Mouse (Mus musculus) layer of hippocampus, adult 2 months (tissue): ENCODE results near the gene Atxn1. TPM values are rescaled to one million over a fixed set of nuclear protein-coding genes. Genes with fewer than 3 reads are reported as not detected.

Experiments used
- DNase-seq, 2 experiments: peaks; one replicate each; pipeline ENCODE4 v3.0.0; 2022; ENCODE audit warnings: low spot score in 2 of 2
- H3K27ac ChIP-seq: fragments of 200-600 bp; 2 replicates; pipeline ENCODE4 v1.8.1; 2022
- H3K4me3 ChIP-seq: fragments of 200-600 bp; 2 replicates; pipeline ENCODE4 v1.8.1; 2022; ENCODE audit warnings: mild to moderate bottlenecking
- CTCF ChIP-seq: fragments of 200-600 bp; conservative IDR thresholded peaks from 2 replicates; pipeline ENCODE4 v1.8.1; 2022; ENCODE audit warnings: antibody characterized with exemption, mild to moderate bottlenecking, moderate library complexity
- total RNA-seq, 2 experiments: library from RNA; stranded (reverse); gene quantifications; 2 replicates each; pipeline ENCODE4 v1.2.3; 2021

Atxn1 gene
- total RNA-seq, 2 experiments from 2014 or later: 128 to 131 TPM

DNA sequence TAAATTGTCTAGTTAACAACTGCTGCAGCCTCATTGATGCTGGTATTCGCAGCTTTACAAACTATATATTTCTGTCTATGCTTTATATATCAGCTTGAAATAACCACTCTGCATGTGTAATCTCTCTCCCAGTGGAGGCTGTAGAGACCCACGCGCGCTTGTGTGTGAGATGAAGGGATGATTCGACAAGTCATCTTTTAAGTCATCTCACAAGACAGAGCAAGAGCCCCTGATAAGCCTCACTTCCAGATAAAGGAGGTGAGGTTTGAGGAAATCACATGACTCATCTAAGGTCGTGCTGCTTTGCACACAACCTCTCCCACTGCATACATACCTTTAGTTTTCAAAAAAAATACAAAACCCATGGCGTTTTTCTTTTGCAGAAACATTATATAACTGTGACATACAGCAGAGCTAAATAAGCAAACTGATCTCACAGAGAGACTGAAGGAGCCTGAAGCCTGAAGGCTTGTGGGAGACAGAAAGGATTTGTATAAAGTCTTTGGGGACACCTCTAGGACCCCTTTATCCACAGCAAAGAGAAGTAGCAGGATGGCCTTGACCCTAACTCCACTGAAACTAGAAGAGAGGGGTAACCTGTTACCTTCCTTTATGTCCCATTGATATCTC lies 219.9 kb downstream of the Atxn1 start:
- H3K27ac ChIP-seq: no peak overlapping the region
- TF ChIP-seq CTCF: no peak
- no peak for DNase-seq
- no peak overlapping the region for H3K4me3 ChIP-seq

DNA sequence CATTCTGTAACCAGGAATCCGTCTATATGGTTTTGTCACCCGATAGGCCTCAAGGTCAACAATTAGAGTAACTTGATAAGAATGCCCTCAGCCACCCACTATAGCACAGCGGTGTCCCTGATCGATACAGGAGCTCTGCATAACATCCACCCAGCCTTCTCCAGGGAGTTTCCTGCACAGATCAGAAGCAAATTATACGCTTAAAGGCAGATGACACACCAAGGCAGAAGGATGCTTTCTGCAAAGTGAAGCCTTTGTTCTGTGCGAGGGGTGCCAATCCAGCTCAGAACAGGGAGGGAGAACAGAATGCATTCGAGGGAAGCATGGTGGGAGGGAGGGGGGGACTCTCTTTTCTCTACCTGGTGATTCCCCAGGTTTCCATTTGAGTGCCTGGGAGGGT lies 221.0 kb downstream of the Atxn1 start:
- no peak overlapping the region for H3K27ac ChIP-seq
- H3K4me3 ChIP-seq: no peak overlapping the region
- DNase-seq: no peak
- no peak for TF ChIP-seq CTCF

DNA sequence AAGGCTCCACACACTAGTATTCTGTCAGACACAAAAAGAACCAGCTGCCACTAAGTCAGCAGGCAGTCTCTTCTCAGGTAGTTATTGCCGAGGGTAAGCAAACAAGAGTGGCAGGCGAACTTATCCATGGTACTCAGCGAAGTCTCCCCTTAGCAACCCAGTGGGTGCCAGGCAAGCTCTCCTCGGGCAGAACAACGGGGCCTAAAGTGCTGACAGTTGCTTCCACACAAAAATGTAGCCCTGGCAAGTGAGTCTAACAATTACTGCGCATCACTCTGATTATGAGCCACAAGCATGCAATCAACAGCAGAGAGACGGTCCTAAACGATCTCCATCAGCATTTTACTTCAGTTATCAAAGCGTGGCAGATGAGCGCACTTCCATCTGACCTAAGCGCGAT lies 224.4 kb downstream of the Atxn1 start:
- no peak overlapping the region for H3K4me3 ChIP-seq
- no peak for TF ChIP-seq CTCF
- H3K27ac ChIP-seq: no peak overlapping the region; the same call in 1 of the 2 replicates
- DNase-seq: no peak

DNA sequence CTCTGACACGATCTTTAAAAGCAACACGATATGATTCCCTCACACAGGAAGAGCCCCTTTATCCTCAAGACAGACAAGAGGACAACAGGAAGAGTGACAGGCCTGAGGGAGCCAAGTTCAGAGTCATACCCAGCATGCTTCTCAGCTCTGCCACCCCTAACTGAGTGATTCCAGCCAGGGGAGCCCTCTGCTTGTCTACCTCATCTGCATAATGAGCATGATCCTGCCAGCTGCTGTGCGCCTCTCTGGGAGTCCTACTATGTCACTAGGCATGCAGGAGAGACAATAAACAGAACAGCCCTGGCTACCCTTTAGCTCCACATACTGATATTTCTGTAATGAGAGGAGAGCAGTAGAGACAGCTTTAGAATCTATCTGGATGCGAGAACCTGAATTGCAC lies 228.6 kb downstream of the Atxn1 start:
- TF ChIP-seq CTCF: no peak
- DNase-seq: no peak
- H3K4me3 ChIP-seq: no peak overlapping the region
- H3K27ac ChIP-seq: no peak overlapping the region

DNA sequence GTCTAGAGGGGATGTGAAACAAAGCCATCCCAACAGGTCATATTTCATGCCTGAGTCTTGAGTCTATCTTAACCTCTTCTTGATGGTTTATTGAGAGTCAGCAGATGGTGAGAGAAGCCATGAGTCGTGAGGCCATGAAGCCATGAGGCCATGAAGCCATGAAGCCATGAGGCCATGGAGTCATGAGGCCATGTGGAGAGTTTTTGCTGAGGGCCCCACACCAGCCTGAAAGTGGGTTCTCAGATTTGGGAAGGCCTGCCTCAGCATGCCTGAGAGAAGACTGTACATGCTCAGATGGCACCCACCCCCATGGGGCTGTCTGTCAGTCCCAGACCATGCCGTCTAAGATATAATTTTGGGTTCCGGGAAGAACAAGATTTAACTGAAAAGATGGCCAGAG lies 229.0 kb downstream of the Atxn1 start:
- no peak for DNase-seq
- Histone ChIP-seq H3K4me3 (no peak overlapping the region), H3K27ac (no peak overlapping the region)
- TF ChIP-seq CTCF: no peak

DNA sequence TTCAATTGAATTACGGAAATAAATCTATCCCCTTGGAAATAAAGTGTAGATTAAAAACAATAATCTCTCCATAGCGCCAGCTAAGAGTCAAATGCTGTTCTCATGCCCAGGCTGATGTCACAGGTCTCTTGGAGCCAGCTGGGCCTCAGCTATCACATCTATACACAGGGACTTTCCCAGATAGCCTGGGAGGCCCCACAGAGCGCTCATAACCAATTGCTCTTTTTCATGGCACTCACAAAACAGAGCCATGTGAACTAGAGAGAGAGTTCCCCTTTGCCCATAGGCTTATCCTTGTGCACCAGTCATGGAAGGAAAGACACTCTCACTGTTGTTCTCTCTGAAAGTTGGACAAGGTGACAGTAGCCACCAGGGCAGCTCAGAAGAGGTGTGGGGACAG lies 230.3 kb downstream of the Atxn1 start:
- Histone ChIP-seq H3K27ac (no peak overlapping the region), H3K4me3 (no peak overlapping the region)
- TF ChIP-seq CTCF: no peak
- no peak for DNase-seq

DNA sequence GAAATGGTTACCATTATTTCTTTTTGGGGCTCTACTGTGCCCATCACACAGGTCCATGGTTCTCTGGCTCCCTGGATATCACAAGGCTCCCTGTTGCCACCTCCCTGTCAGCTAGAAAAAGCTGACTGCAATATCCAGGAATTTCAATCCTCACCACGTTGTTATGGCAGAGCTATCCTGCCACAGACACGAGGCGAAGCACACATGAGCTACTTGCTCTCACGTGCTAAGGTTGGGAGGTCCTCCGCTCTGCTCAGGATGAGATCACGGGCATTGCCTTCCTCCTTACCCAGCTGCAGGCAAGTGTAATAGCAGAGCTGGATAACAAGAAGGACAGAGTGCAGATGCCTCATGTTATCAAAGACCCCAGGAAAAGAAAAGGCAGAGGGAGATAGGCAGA lies 232.2 kb downstream of the Atxn1 start:
- H3K27ac ChIP-seq: no peak overlapping the region
- no peak overlapping the region for H3K4me3 ChIP-seq
- no peak for TF ChIP-seq CTCF
- no peak for DNase-seq

DNA sequence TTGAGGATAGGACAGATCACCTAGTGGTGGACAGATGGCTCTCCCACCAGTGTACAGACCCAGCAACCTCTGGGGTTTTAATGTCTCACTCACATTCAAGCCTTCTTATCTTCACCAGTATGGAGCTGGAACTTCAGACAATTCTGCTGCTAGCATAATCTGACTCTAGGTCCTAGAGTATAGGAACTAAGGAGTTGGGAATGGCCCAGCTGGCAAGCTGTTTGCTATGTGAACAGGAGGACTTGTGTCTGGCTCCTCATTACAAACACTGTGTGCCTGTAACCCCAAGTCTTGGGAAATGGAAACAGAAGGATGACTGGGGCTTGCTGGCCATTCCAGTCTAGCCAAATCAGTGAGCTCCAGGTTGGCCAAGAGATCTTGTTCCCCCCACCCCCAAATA lies 237.9 kb downstream of the Atxn1 start:
- H3K27ac ChIP-seq: no peak overlapping the region
- H3K4me3 ChIP-seq: no peak overlapping the region
- no peak for DNase-seq
- no peak for TF ChIP-seq CTCF

DNA sequence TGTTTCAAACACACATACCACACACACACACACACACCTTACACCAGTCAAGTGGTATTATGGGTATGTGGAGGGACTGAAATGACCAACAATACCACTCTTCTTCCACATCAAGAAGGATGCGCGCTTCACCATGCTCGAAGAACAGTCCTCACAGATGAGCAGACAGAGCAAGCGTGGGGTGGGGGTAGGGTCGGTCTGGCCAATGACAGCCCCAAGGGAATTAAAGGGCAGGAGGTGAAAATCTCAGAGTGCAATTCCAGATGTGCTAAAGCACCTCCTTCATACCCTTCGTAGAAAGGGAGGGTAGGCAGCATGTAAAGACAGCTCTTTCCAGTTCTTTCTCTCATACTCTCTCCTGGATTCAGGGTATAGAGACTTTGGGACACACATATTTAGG lies 238.6 kb downstream of the Atxn1 start:
- no peak for DNase-seq
- TF ChIP-seq CTCF: no peak
- no peak overlapping the region for H3K27ac ChIP-seq
- no peak overlapping the region for H3K4me3 ChIP-seq

DNA sequence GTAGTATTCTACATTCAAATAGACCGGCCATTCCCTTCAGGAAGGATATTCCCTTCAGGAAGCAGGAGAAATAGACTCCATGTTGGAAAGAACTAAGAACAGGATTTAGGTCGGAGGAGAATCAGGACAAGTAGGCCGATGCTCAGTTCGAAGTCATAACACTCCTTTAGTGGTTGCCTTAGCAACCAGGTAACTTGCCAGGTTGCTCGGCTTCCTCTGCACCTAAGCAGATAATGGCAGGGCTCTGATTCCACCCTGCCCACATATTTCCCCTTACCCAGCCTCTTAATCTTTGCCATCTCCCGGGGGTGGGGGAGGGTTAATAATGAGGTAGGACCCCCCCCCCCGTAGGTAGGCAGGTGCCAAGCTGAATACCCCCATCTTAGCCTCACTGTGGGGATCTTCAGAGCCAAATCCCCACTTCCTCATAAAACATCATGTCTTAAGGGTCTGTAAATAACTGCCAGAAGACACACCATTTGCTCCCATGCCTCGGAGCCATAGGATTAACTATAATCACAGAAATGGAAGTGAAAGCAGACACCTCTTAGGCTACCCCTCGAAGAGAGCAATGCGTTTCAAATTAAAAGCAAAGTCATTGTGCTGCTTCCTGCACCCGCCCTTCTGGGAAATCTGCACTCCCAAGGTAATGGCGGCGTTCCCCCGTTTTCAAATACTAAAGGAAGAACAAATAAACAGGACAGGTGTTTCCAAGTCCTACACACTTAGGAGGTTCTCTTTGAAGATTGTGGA lies 240.1 kb downstream of the Atxn1 start:
- H3K27ac ChIP-seq: no peak overlapping the region
- DNase-seq: no peak
- TF ChIP-seq CTCF: no peak
- no peak overlapping the region for H3K4me3 ChIP-seq

DNA sequence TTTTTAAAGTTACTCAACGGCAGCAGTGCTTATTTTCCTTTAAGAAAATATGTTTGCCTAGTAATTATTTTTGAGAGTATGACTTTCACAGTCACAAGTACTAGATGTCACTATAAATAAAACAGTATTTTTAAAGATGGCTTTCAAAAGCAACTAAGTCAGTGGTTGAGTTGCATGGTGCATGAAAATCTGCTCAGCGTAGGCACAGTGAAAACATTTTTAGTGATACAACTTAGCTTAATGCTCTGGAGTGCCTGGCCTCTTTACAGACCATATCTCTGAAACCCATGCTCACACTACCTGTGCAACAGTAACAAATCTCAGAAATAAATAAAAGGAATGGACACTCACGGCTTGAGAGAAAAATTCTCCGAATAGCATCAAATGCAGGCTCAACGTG lies 241.9 kb downstream of the Atxn1 start:
- H3K4me3 ChIP-seq: no peak overlapping the region
- TF ChIP-seq CTCF: no peak
- DNase-seq: no peak
- no peak overlapping the region for H3K27ac ChIP-seq

DNA sequence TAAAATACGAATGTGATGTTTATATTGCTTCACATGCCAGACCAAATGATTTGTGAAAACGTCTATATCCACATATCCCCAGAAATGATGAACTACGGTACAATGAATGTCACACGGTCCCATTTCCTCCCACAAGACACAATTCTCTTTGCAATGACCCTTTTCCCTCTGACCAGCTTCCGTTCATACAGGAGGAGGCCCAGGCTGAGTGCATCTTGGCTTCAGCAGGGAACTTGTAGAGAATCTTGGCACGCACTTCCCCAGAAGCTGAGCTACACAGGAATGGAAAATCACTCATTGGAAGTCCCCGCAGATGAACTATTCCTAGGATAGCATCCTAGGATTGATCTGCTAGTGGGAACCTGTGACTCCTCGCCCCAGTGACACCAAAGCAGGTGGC lies 243.2 kb downstream of the Atxn1 start:
- no peak for DNase-seq
- Histone ChIP-seq H3K27ac (no peak overlapping the region), H3K4me3 (no peak overlapping the region)
- no peak for TF ChIP-seq CTCF

DNA sequence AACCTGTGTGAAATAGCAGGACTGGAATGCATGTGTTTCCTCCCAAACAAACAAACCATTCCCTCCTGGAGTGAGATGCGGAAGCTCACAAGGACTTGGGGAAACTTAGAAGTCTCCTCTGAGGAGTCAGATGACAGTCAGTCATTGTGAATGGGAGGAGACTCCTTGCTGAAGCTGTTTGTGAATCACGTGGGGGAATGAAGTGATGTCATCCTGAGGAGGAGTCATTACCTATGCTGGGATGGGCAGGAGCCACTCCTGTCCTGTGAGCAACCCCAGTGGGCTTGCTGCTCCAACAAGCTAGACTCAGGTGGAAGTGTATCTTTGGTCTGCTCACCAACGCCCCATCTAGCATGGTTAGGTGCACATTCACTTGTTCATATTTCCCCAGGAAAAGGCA lies 246.0 kb downstream of the Atxn1 start:
- no peak for DNase-seq
- no peak overlapping the region for H3K27ac ChIP-seq
- TF ChIP-seq CTCF: no peak
- H3K4me3 ChIP-seq: no peak overlapping the region

DNA sequence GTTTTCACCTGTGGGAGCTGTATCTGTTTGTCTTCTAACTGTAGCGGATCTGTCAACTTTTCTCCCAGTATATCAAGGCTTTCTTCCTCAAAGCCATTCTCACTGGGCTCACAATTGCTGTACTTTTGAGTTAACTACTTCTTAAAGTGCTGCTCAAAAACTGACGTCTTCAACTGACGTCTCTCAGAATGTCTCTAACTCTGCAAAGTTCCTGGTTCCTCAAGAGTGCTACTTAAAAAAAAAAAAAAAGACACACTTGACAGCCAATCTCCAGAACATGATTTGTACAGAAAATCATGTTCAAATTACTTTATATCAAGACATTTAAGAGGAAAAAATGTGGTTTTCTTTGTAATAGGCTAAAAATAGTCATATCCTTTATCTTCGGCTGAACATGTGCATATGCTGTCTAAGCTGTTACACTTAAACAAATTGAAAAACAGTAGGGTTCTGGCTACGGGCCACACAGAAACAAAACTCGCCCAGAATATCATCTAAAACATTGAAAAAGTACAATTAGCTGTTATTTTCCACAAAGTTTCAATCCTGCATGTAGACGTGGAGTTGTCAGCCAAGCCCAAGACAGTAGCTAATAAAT lies 249.1 kb downstream of the Atxn1 start:
- TF ChIP-seq CTCF: no peak
- no peak overlapping the region for H3K27ac ChIP-seq
- DNase-seq: peak in 1 of 2 experiments; percentile 42
- no peak overlapping the region for H3K4me3 ChIP-seq
